Mouse (Mus musculus): ENCODE data around the gene Mob1b. TPM values are rescaled to one million over a fixed set of nuclear protein-coding genes. Genes with fewer than 3 reads are reported as not detected.

The Mob1b gene
- total and polyA plus RNA-seq, 2 experiments from 2014 or later = 7.8 to 12.2 TPM

- ATAC-seq = no peak
- Histone ChIP-seq H3K9ac (replicated peaks; ENCODE audit: low read length) (no peak overlapping the region), H3K27me3 (ENCODE audit: insufficient read depth, low read length) (no peaks in the 10 kb centered on the region), H3K36me3 (ENCODE audit: insufficient read depth, low read length) (no peaks in the 10 kb centered on the region), H3K4me2 (ENCODE audit: low read depth, low read length) (no peak overlapping the region), H3K27ac (no peak overlapping the region), H3K9me3 (ENCODE audit: low read length) (no peaks in the 10 kb centered on the region), H3K4me3 (ENCODE audit: low read length) (no peak overlapping the region), H3K4me1 (ENCODE audit: insufficient read depth, low read length) (no peaks in the 10 kb centered on the region)
- DNase-seq (ENCODE audit: low spot score) = no peak
- 55% methylated on average over 9 of the region's 9 CpGs for WGBS
- no peak for TF ChIP-seq CTCF (IDR thresholded peaks at IDR 0.05; ENCODE audit: low read depth)
Observed at GRCm38 (mm10) chr5:88795910-88796584, 75.4 kb downstream of the Mob1b start.

DNA sequence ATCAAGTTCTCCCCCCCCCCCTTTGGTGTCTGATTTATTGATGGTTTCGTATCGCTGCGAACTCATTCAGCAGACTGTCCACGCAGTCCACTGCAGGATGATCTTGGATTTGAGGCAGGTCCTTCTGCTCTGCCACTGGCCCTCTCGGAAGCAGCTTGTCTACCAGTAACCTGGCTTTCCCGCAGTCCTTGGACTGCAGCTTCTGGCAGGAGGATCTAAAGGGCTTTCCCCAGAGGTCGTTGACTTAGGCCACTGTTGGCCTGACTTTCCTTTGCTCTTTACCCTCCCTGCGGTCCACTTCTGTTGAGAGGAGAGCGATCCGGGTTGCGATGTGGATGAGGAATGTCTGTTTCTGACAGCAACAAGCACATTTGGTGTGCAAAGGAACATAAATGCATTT is 75.9 kb downstream of the Mob1b start:
- 73% methylated on average over 11 of the region's 11 CpGs for WGBS
- DNase-seq (ENCODE audit: low spot score) (no peak), ATAC-seq (no peak)
- H3K4me2 ChIP-seq (ENCODE audit: low read depth, low read length) = no peak overlapping the region
- H3K4me1 ChIP-seq (ENCODE audit: insufficient read depth, low read length) = no peaks in the 10 kb centered on the region
- TF ChIP-seq CTCF (IDR thresholded peaks at IDR 0.05; ENCODE audit: low read depth) = no peak
- no peaks in the 10 kb centered on the region for H3K9me3 ChIP-seq (ENCODE audit: low read length)
- H3K36me3 ChIP-seq (ENCODE audit: insufficient read depth, low read length) = no peaks in the 10 kb centered on the region
- no peak overlapping the region for H3K9ac ChIP-seq (replicated peaks; ENCODE audit: low read length)
- no peak overlapping the region for H3K4me3 ChIP-seq (ENCODE audit: low read length)
- H3K27me3 ChIP-seq (ENCODE audit: insufficient read depth, low read length) = no peaks in the 10 kb centered on the region
- H3K27ac ChIP-seq = no peak overlapping the region

- H3K4me1 ChIP-seq (ENCODE audit: insufficient read depth, low read length) = no peaks in the 10 kb centered on the region
Observed at GRCm38 (mm10) chr5:88797121-88797520, 76.5 kb downstream of the Mob1b start.

DNA sequence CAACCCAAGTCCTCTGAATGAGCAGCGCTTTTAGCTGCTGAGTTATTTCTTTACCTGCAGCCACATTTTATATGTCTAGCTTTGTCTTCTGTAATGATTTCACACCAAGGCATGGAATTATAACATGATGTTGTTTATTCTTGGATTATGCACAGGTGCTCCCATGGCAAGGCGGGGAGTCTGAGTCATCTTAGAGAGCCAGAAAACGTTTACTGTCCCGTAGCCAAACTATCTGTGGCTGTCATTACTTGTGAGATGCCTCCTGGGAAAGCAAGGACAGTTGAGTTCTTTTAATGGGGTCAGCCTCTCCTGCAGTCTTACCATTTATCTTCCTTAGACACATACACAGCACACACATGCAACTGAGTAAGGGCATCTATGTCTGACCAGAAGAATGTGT is 85.0 kb downstream of the Mob1b start:
- DNase-seq (ENCODE audit: low spot score) = no peak
- ATAC-seq = no peak
- no peak overlapping the region for H3K4me3 ChIP-seq (ENCODE audit: low read length)
- H3K9ac ChIP-seq (replicated peaks; ENCODE audit: low read length) = no peak overlapping the region
- TF ChIP-seq CTCF (IDR thresholded peaks at IDR 0.05; ENCODE audit: low read depth) = no peak
- 75% methylated on average over 4 of the region's 4 CpGs for WGBS
- no peaks in the 10 kb centered on the region for H3K27me3 ChIP-seq (ENCODE audit: insufficient read depth, low read length)
- H3K27ac ChIP-seq = no peak overlapping the region
- no peaks in the 10 kb centered on the region for H3K36me3 ChIP-seq (ENCODE audit: insufficient read depth, low read length)
- no peaks in the 10 kb centered on the region for H3K9me3 ChIP-seq (ENCODE audit: low read length)
- no peak overlapping the region for H3K4me2 ChIP-seq (ENCODE audit: low read depth, low read length)
- H3K4me1 ChIP-seq (ENCODE audit: insufficient read depth, low read length) = 0 out of 2 replicates have a peak, but pooled peaks cover 4% of the 10 kb centered on the region

More at GRCm38 (mm10) chr5:88797121-88797520, 76.5 kb downstream of the Mob1b start:
- no peak for TF ChIP-seq CTCF (IDR thresholded peaks at IDR 0.05; ENCODE audit: low read depth)
- DNase-seq (ENCODE audit: low spot score) = no peak
- Histone ChIP-seq H3K36me3 (ENCODE audit: insufficient read depth, low read length) (no peaks in the 10 kb centered on the region), H3K9me3 (ENCODE audit: low read length) (no peaks in the 10 kb centered on the region), H3K4me2 (ENCODE audit: low read depth, low read length) (no peak overlapping the region), H3K9ac (replicated peaks; ENCODE audit: low read length) (no peak overlapping the region), H3K27me3 (ENCODE audit: insufficient read depth, low read length) (no peaks in the 10 kb centered on the region), H3K4me3 (ENCODE audit: low read length) (no peak overlapping the region), H3K27ac (no peak overlapping the region)
- ATAC-seq = no peak
- 81% methylated on average over 6 of the region's 6 CpGs for WGBS

GRCm38 (mm10) chr5:88806278-88806677 is 85.6 kb downstream of the Mob1b start:
- WGBS = 35% methylated on average over 5 of the region's 5 CpGs
- Histone ChIP-seq H3K36me3 (ENCODE audit: insufficient read depth, low read length) (no peaks in the 10 kb centered on the region), H3K4me1 (ENCODE audit: insufficient read depth, low read length) (0 out of 2 replicates have a peak, but pooled peaks cover 4% of the 10 kb centered on the region), H3K9ac (replicated peaks; ENCODE audit: low read length) (no peak overlapping the region), H3K4me3 (ENCODE audit: low read length) (no peak overlapping the region), H3K27me3 (ENCODE audit: insufficient read depth, low read length) (no peaks in the 10 kb centered on the region), H3K9me3 (ENCODE audit: low read length) (no peaks in the 10 kb centered on the region), H3K27ac (no peak overlapping the region), H3K4me2 (ENCODE audit: low read depth, low read length) (no peak overlapping the region)
- ATAC-seq (0 out of 2 replicates have a peak, but pooled peaks have one; percentile 43), DNase-seq (ENCODE audit: low spot score) (no peak)
- TF ChIP-seq CTCF (IDR thresholded peaks at IDR 0.05; ENCODE audit: low read depth) = no peak

DNA sequence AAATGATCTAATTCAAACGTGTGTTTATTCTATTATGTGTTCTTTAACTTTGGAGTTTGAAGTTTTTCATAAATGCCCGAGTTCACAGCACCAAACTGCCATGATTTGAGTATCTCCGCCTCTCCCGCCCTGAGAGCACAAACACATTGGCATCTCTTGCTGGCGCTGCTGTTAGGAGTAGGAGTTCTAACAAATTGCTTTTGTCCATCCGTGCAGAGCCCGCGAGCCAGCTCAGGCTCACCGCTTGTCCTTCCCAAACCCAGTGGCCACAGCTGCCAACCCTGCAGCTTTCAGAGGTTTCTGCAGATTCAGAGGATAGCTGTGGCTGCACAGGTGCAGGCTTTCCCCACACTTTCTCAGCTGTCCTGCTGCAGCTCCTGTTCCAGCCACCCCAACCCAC is 86.7 kb downstream of the Mob1b start:
- WGBS = 24% methylated on average over 9 of the region's 9 CpGs

DNA sequence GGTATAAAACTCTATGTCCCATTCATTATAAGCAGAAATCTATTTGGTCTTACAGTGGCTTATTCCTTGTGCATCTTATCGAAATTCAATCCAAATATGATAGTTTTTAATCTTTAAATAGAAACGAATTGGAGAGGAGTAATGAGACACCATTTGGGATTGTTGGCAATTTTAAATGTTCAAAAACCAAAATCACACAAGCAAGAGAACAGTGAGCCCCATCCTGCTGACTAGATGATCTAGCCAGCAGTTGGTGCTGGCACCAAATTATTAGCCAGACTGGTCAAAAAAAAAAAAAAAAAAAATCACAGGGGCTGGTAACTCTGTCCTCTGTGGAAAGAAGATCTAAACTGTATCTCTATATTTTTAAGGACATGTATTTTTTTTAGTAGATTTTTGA is 92.5 kb downstream of the Mob1b start:
- H3K9me3 ChIP-seq (ENCODE audit: low read length) = no peaks in the 10 kb centered on the region
- H3K4me3 ChIP-seq (ENCODE audit: low read length) = no peak overlapping the region
- TF ChIP-seq CTCF (IDR thresholded peaks at IDR 0.05; ENCODE audit: low read depth) = no peak
- 85% methylated on average over 2 of the region's 2 CpGs for WGBS
- no peaks in the 10 kb centered on the region for H3K36me3 ChIP-seq (ENCODE audit: insufficient read depth, low read length)
- H3K4me1 ChIP-seq (ENCODE audit: insufficient read depth, low read length) = no peaks in the 10 kb centered on the region
- no peak for DNase-seq (ENCODE audit: low spot score)
- no peaks in the 10 kb centered on the region for H3K27me3 ChIP-seq (ENCODE audit: insufficient read depth, low read length)
- H3K4me2 ChIP-seq (ENCODE audit: low read depth, low read length) = no peak overlapping the region
- H3K27ac ChIP-seq = no peak overlapping the region
- ATAC-seq = no peak
- no peak overlapping the region for H3K9ac ChIP-seq (replicated peaks; ENCODE audit: low read length)

More for the DNA sequence above, 86.7 kb downstream of the Mob1b start:
- H3K9me3 ChIP-seq (ENCODE audit: low read length) = no peaks in the 10 kb centered on the region
- 0 out of 2 replicates have a peak, but pooled peaks cover 4% of the 10 kb centered on the region for H3K4me1 ChIP-seq (ENCODE audit: insufficient read depth, low read length)
- no peak overlapping the region for H3K4me3 ChIP-seq (ENCODE audit: low read length)
- 0 out of 2 replicates have a peak overlapping the region, but pooled peaks have one; percentile 2 for H3K4me2 ChIP-seq (ENCODE audit: low read depth, low read length)
- TF ChIP-seq CTCF (IDR thresholded peaks at IDR 0.05; ENCODE audit: low read depth) = no peak
- no peaks in the 10 kb centered on the region for H3K27me3 ChIP-seq (ENCODE audit: insufficient read depth, low read length)
- no peak overlapping the region for H3K27ac ChIP-seq
- ATAC-seq (0 out of 2 replicates have a peak, but pooled peaks have one; percentile 43), DNase-seq (ENCODE audit: low spot score) (peak; percentile 37)
- H3K36me3 ChIP-seq (ENCODE audit: insufficient read depth, low read length) = no peaks in the 10 kb centered on the region
- no peak overlapping the region for H3K9ac ChIP-seq (replicated peaks; ENCODE audit: low read length)

Other genes starting within 250 kb of the Mob1b start
- not detected in 2 replicates for gene Enam, start 232.9 kb upstream of the Mob1b start, total RNA-seq (2014; rRNA removed)
- gene Enam, start 232.9 kb upstream of the Mob1b start, polyA plus RNA-seq (2015; fragmentation: Nextera tagmentation; extraction: Ambion mirVana) = not detected in 2 replicates
- 0.36 and 0.99 TPM in 2 replicates for gene Jchain, start 193.0 kb upstream of the Mob1b start, total RNA-seq (2014; rRNA removed)
- 0.29 and 0.45 TPM in 2 replicates for gene Jchain, start 193.0 kb upstream of the Mob1b start, polyA plus RNA-seq (2015; fragmentation: Nextera tagmentation; extraction: Ambion mirVana)
- 8.5 and 11.3 TPM in 2 replicates for gene Utp3, start 166.4 kb upstream of the Mob1b start, total RNA-seq (2014; rRNA removed)
- 51.8 and 55.5 TPM in 2 replicates for gene Utp3, start 166.4 kb upstream of the Mob1b start, polyA plus RNA-seq (2015; fragmentation: Nextera tagmentation; extraction: Ambion mirVana)
- gene Rufy3, start 155.8 kb upstream of the Mob1b start, total RNA-seq (2014; rRNA removed) = 169 and 191 TPM in 2 replicates
- gene Rufy3, start 155.8 kb upstream of the Mob1b start, polyA plus RNA-seq (2015; fragmentation: Nextera tagmentation; extraction: Ambion mirVana) = 197 and 210 TPM in 2 replicates
- gene Grsf1, start 44.7 kb upstream of the Mob1b start, total RNA-seq (2014; rRNA removed) = 39.9 and 48.8 TPM in 2 replicates
- gene Grsf1, start 44.7 kb upstream of the Mob1b start, polyA plus RNA-seq (2015; fragmentation: Nextera tagmentation; extraction: Ambion mirVana) = 60.7 and 61.8 TPM in 2 replicates
- 20.3 and 22.3 TPM in 2 replicates for gene Dck, start 44.1 kb downstream of the Mob1b start, total RNA-seq (2014; rRNA removed)
- 29.7 and 31.5 TPM in 2 replicates for gene Dck, start 44.1 kb downstream of the Mob1b start, polyA plus RNA-seq (2015; fragmentation: Nextera tagmentation; extraction: Ambion mirVana)
- 68.8 and 73.0 TPM in 2 replicates for gene Slc4a4, start 166.0 kb downstream of the Mob1b start, total RNA-seq (2014; rRNA removed)
- 30.6 and 31.1 TPM in 2 replicates for gene Slc4a4, start 166.0 kb downstream of the Mob1b start, polyA plus RNA-seq (2015; fragmentation: Nextera tagmentation; extraction: Ambion mirVana)

All from hindbrain, postnatal 0 days (tissue).